ENCODE assay signal across 16 mouse cellular contexts in the genomic region with DNA sequence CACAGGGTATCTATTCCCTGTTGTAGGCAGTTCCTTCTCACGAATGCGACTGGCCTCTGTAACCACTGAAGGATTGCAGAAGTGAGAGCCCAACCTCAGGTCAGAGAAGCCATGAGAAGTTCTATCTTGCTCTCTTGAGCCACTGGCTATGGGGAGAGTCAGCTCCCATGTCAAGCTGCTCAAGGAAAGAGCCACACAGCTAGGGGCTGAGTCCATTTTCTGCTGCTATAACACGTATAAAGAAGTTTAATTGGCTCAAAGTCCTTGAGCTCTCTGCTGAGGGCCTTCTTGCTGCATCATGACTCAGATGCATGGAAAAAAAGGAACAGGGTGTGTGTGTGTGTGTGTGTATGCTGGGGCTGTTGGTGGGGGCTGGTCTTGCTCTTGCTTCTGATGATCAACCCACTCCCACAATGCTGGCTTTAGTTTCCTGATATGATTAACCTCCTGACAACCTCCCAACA. TPM values are rescaled to one million over a fixed set of nuclear protein-coding genes. Genes with fewer than 3 reads are reported as not detected.
DNase-seq lines count a peak whose midpoint lies in the region; ATAC-seq and TF ChIP-seq lines count a peak whose summit lies in the region.
"Had no signal": no experiment of that assay in that cellular context is flagged by ENCODE, and none has a peak within 500 bp of the region (broad histone marks: within the 10 kb centered on the region; RNA-seq: fewer than 3 reads in every experiment).

No protein-coding gene starts in this region.

- H3K4me1 ChIP-seq in kidney, embryonic 15.5 days = 0 out of 2 replicates have a peak, but pooled peaks cover 10% of the 10 kb centered on the region
- H3K4me1 ChIP-seq in MEL (ENCODE audit: control insufficient read depth in 1 of 2, insufficient read depth in 2 of 2, low read length in 2 of 2) = peaks cover 0 to 8% of the 10 kb centered on the region in 2 experiments; a peak in 3 of 4 replicates
- no peaks in the 10 kb centered on the region for H3K4me1 ChIP-seq in intestine, embryonic 14.5 days (replicated peaks; ENCODE audit: control insufficient read depth, insufficient read depth, low read length)

- H3K9ac ChIP-seq in kidney, embryonic 15.5 days = no peak overlapping the region
- no peak overlapping the region for H3K9ac ChIP-seq in MEL (ENCODE audit: control insufficient read depth, low read depth, low read length, poor library complexity, severe bottlenecking)
- H3K9ac ChIP-seq in intestine, embryonic 14.5 days (ENCODE audit: low read length) = no peak overlapping the region
- H3K9ac ChIP-seq: hindbrain, embryonic 14.5 days had no signal

- H3K27me3 ChIP-seq in kidney, embryonic 15.5 days = no peaks in the 10 kb centered on the region
- H3K27me3 ChIP-seq in MEL (ENCODE audit: control insufficient read depth in 1 of 2, insufficient read depth in 2 of 2, low read length in 2 of 2) = no peaks in the 10 kb centered on the region
- no peaks in the 10 kb centered on the region for H3K27me3 ChIP-seq in intestine, embryonic 14.5 days (replicated peaks; ENCODE audit: control insufficient read depth, insufficient read depth, low read length)

- no peak for DNase-seq in kidney, postnatal 36 days
- DNase-seq in MEL (ENCODE audit: low read depth, low spot score) = peak; percentile 33
- DNase-seq in intestine, embryonic 14.5 days (ENCODE audit: low spot score) = no peak
- no peak for DNase-seq in testis, postnatal 10 days (ENCODE audit: low spot score)
- no peak for DNase-seq in heart, adult 18-20 months
- DNase-seq: cerebellum, adult 18-20 months; lung, postnatal 10 days; right cerebral cortex, postnatal 14 days; thymus, postnatal 4 days had no signal

- no peak overlapping the region for H3K4me2 ChIP-seq in kidney, embryonic 15.5 days
- no peak overlapping the region for H3K4me2 ChIP-seq in intestine, embryonic 14.5 days (ENCODE audit: low read length)
- H3K4me2 ChIP-seq: hindbrain, embryonic 14.5 days; midbrain, embryonic 11.5 days had no signal

- no peaks in the 10 kb centered on the region for H3K9me3 ChIP-seq in kidney, embryonic 15.5 days (replicated peaks)
- no peaks in the 10 kb centered on the region for H3K9me3 ChIP-seq in MEL (replicated peaks; ENCODE audit: insufficient read depth, low read length)
- no peaks in the 10 kb centered on the region for H3K9me3 ChIP-seq in intestine, embryonic 14.5 days (ENCODE audit: control insufficient read depth, low read length)

- 60% methylated on average over 3 of the region's 3 CpGs for WGBS in kidney, embryonic 15.5 days
- WGBS in intestine, embryonic 14.5 days = 56% methylated on average over 3 of the region's 3 CpGs

- H3K27ac ChIP-seq in kidney, embryonic 15.5 days = 0 out of 2 replicates have a peak overlapping the region, but pooled peaks have one; percentile 10
- no peak overlapping the region; the same call in 1 of the 2 replicates for H3K27ac ChIP-seq in MEL (ENCODE audit: control insufficient read depth, low read depth, low read length)
- no peak overlapping the region for H3K27ac ChIP-seq in intestine, embryonic 14.5 days (ENCODE audit: low read depth)
- H3K27ac ChIP-seq: hindbrain, embryonic 14.5 days had no signal

- TF ChIP-seq POLR2A in MEL (IDR thresholded peaks at IDR 0.05; ENCODE audit: control insufficient read depth in 1 of 2, insufficient read depth in 1 of 2, low read depth in 1 of 2, low read length in 2 of 2, poor library complexity in 1 of 2) = no peak

- no peak for TF ChIP-seq CTCF in MEL (IDR thresholded peaks at IDR 0.05 in 2 of 3, conservative IDR thresholded peaks at IDR 0.05 in 1 of 3; ENCODE audit: control insufficient read depth in 1 of 3, insufficient read depth in 1 of 3, low read depth in 2 of 3, low read length in 3 of 3, poor library complexity in 1 of 3, severe bottlenecking in 1 of 3)

- H3K4me3 ChIP-seq in kidney, embryonic 15.5 days (replicated peaks) = no peak overlapping the region
- no peak overlapping the region for H3K4me3 ChIP-seq in MEL (ENCODE audit: control insufficient read depth in 1 of 2, insufficient read depth in 1 of 2, low read depth in 2 of 2, low read length in 2 of 2)
- H3K4me3 ChIP-seq in intestine, embryonic 14.5 days (ENCODE audit: low read depth, low read length) = no peak overlapping the region
- H3K4me3 ChIP-seq: erythroblast, embryonic 14.5 days; myocyte had no signal

- TF ChIP-seq EP300 in MEL (IDR thresholded peaks at IDR 0.05; ENCODE audit: low read depth in 1 of 2, low read length in 2 of 2) = no peak

- no peak for TF ChIP-seq RAD21 in MEL (IDR thresholded peaks at IDR 0.05; ENCODE audit: low read depth, low read length)

- no peak for ATAC-seq in kidney, embryonic 15.5 days (replicated peaks; ENCODE audit: low FRiP score)
- 0 out of 2 replicates have a peak, but pooled peaks have one; percentile 30 for ATAC-seq in intestine, embryonic 14.5 days (replicated peaks; ENCODE audit: low FRiP score, low TSS enrichment, low read depth)
- peak; percentile 82 for ATAC-seq in megakaryocyte progenitor cell, adult 5-6 weeks (replicated peaks; ENCODE audit: poor library complexity)
- no peak for ATAC-seq in frontal cortex, adult (ENCODE audit: low TSS enrichment)

- no peaks in the 10 kb centered on the region for H3K79me2 ChIP-seq in MEL (ENCODE audit: control insufficient read depth, insufficient read depth, low read length, poor library complexity)

- no peaks in the 10 kb centered on the region for H3K36me3 ChIP-seq in kidney, embryonic 15.5 days
- H3K36me3 ChIP-seq in MEL (ENCODE audit: control insufficient read depth in 1 of 2, insufficient read depth in 2 of 2, low read length in 2 of 2) = 0 out of 4 replicates have a peak, but pooled peaks cover 0 to 2% of the 10 kb centered on the region in 2 experiments
- no peaks in the 10 kb centered on the region for H3K36me3 ChIP-seq in intestine, embryonic 14.5 days (ENCODE audit: control insufficient read depth, insufficient read depth, low read length)

TF ChIP-seq in MEL, 35 proteins besides CTCF, POLR2A, EP300 and RAD21:
- no peak for TF ChIP-seq CHD1 (IDR thresholded peaks at IDR 0.05; ENCODE audit: low read depth, low read length)
- no peak for TF ChIP-seq E2F4 (IDR thresholded peaks at IDR 0.05; ENCODE audit: borderline replicate concordance, low read depth, low read length)
- no peak for TF ChIP-seq SIN3A (IDR thresholded peaks at IDR 0.05; ENCODE audit: low read length)
- TF ChIP-seq GATA1 (IDR thresholded peaks at IDR 0.05; ENCODE audit: low read depth, low read length) = no peak
- no peak for TF ChIP-seq HCFC1 (IDR thresholded peaks at IDR 0.05; ENCODE audit: low read depth, low read length)
- TF ChIP-seq NELFE (IDR thresholded peaks at IDR 0.05; ENCODE audit: low read depth, low read length) = no peak
- TF ChIP-seq RCOR1 (IDR thresholded peaks at IDR 0.05; ENCODE audit: low read depth, low read length) = no peak
- TF ChIP-seq MYB (IDR thresholded peaks at IDR 0.05; ENCODE audit: low read depth, low read length) = no peak
- no peak for TF ChIP-seq KAT2A (conservative IDR thresholded peaks at IDR 0.05; ENCODE audit: low read depth, low read length)
- no peak for TF ChIP-seq JUND (IDR thresholded peaks at IDR 0.05; ENCODE audit: low read depth, low read length)
- no peak for TF ChIP-seq CHD2 (IDR thresholded peaks at IDR 0.05; ENCODE audit: low read length)
- no peak for TF ChIP-seq USF2 (IDR thresholded peaks at IDR 0.05; ENCODE audit: borderline replicate concordance in 1 of 2, insufficient read depth in 1 of 2, low read depth in 1 of 2, low read length in 2 of 2)
- no peak for TF ChIP-seq ZMIZ1 (IDR thresholded peaks at IDR 0.05; ENCODE audit: low read depth, low read length)
- TF ChIP-seq MAZ (IDR thresholded peaks at IDR 0.05; ENCODE audit: low read depth, low read length) = no peak
- TF ChIP-seq ELF1 (IDR thresholded peaks at IDR 0.05; ENCODE audit: low read depth, low read length) = no peak
- no peak for TF ChIP-seq TBP (IDR thresholded peaks at IDR 0.05; ENCODE audit: low read depth, low read length)
- TF ChIP-seq TCF12 (IDR thresholded peaks at IDR 0.05; ENCODE audit: low read depth, low read length) = no peak

RNA-seq across cellular contexts. Expression of gene Ahcy, which starts 26.5 kb away (rescaled TPM):
- 75.5 and 80.4 TPM in 2 replicates for polyA plus RNA-seq in kidney, embryonic 15.5 days (2015; fragmentation: Nextera tagmentation; extraction: Ambion mirVana)
- total RNA-seq in MEL (2012; rRNA removed) = 255 and 325 TPM in 2 replicates
- 1,000 to 10,000 TPM in 1 of 2 experiments, 100 to 1,000 TPM in 1; 364 to 5,082 TPM for polyA plus RNA-seq in MEL (2012; ENCODE audit: insufficient read depth in 1 of 2, insufficient read length in 2 of 2, low read depth in 1 of 2, low replicate concordance in 2 of 2, missing spikeins in 1 of 2)
- 136 and 137 TPM in 2 replicates for polyA plus RNA-seq in intestine, embryonic 14.5 days (2014; fragmentation: Nextera tagmentation; extraction: Ambion mirVana)
- 143 and 155 TPM in 2 replicates for total RNA-seq in megakaryocyte progenitor cell, adult 5-6 weeks (2015)
- total RNA-seq in megakaryocyte progenitor cell, adult 5-6 weeks (2017) = 103 and 109 TPM in 2 replicates
- 10 to 100 TPM; 10.4 to 16.4 TPM for total RNA-seq in heart, adult 18-20 months (2021)

RNA-seq across cellular contexts. Expression of gene Itch, which starts 32.5 kb away (rescaled TPM):
- 60.9 and 63.1 TPM in 2 replicates for polyA plus RNA-seq in kidney, embryonic 15.5 days (2015; fragmentation: Nextera tagmentation; extraction: Ambion mirVana)
- 18.1 and 18.3 TPM in 2 replicates for total RNA-seq in MEL (2012; rRNA removed)
- polyA plus RNA-seq in MEL (2012; ENCODE audit: insufficient read depth in 1 of 2, insufficient read length in 2 of 2, low read depth in 1 of 2, low replicate concordance in 2 of 2, missing spikeins in 1 of 2) = 10 to 100 TPM; 15.2 to 53.6 TPM
- 44.2 and 56.1 TPM in 2 replicates for polyA plus RNA-seq in intestine, embryonic 14.5 days (2014; fragmentation: Nextera tagmentation; extraction: Ambion mirVana)
- 50.8 and 52.9 TPM in 2 replicates for total RNA-seq in megakaryocyte progenitor cell, adult 5-6 weeks (2015)
- total RNA-seq in megakaryocyte progenitor cell, adult 5-6 weeks (2017) = 48.7 and 53.4 TPM in 2 replicates
- 10 to 100 TPM; 22.9 to 27.0 TPM for total RNA-seq in heart, adult 18-20 months (2021)

Comparison
In these comparisons a context has a peak if more than half of its experiments do, and no peak if none do; other contexts are left out.
1. ATAC-seq: peak in intestine, embryonic 14.5 days (single experiment) and megakaryocyte progenitor cell, adult 5-6 weeks (single experiment); none in kidney, embryonic 15.5 days (single experiment) and frontal cortex, adult (single experiment).
2. RNA of gene Ahcy, which starts 26.5 kb away (total RNA-seq): 255 to 325 TPM in MEL and 103 to 155 TPM in megakaryocyte progenitor cell, adult 5-6 weeks; 10.4 to 16.4 TPM in heart, adult 18-20 months; every median in the first group is over 4 times any median in the second.